Mouse (Mus musculus) WW6 (cell line): ENCODE data around the gene Slc29a1.
"Not testable (repeated sequence)": the region's sequence is repeated elsewhere in the genome, so short reads cannot be mapped to it uniquely, and the experiment has no call there.

Source experiments
- DNase-seq: peaks from one replicate; pipeline ENCODE4 v3.0.0-alpha.2; 2013; ENCODE audit warnings: low read depth, low spot score

Slc29a1 gene

DNA sequence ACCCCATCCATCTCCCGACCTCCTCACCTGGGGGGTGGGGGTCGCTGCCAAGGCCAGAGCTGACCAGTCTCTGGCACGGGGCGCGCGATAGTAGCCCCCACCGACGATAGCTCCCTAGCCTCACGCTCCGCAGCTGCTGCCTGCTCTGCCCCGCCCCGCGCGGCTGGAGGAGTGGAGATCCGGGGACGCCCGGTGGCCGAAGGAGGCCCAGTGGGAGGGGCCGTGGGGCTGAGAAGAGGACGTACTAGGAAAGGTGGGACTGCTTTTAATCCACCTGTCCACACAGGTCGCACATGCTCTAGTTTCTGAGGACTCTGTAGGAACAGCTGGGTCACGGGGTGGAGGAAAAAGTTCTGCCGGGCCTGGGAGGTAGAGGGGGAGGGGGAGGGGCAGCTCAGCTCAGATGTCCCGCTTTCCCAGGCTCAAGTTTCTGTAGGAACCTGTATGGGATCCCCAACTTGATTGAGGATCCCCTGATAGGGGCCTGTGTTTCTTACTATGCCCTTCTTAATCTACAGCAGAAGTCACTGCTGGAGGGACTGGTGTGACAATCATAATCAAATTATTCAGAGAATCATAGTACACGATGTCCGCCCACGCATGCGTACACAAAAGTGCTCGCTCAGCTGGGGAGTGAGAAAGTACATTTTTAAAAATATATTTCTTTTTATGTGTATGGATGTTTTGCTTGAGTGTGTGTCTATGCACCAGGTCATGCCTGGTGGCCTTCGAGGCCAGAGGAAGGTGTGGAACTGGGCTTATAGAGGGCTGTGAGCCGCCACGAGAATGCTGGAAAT, at the start of gene Slc29a1:
Gene Slc29a1, minus strand, starts transcription at position 161 of the 797 bp plus-strand sequence.
- DNase-seq: no peak

DNA sequence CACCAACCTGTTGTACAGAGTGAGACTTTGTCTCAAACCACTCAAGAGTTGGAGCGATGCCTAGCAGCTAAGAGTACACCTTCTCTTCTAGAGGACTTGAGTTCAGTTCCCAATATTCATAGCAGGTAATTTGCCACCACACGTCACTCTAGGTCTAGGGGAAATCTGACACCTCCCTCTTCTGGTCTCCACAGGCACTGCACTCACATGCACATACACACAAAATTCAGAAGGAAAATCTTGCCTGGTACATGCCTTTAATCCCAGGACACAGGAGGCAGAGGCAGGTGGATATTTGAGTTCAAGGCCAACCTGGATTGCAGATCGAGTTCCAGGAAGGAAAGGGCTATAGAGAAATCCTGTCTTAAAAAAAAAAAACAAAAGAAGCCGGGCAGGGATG, 44.8 kb upstream of the Slc29a1 start:
- no peak for DNase-seq

DNA sequence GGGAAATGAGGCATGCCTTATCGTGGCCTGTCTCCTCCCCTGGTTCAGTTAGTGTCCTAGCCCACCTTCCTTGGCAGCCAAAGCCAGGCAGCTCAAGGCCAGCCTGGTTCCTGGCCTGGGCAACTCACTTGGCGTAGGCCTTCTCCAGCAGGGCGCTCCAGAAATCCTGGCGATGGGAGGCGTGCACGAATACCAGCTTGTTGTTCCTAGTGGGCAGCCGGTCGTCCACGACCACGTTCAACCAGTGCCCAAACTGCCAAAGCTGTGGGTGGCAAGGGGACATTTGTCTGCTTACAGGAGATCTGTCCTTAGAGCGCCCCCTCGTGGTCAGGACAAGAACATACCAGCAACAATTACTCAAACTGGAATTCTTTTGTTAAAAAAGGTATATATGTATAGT, 43.3 kb upstream of the Slc29a1 start:
- DNase-seq: no peak

DNA sequence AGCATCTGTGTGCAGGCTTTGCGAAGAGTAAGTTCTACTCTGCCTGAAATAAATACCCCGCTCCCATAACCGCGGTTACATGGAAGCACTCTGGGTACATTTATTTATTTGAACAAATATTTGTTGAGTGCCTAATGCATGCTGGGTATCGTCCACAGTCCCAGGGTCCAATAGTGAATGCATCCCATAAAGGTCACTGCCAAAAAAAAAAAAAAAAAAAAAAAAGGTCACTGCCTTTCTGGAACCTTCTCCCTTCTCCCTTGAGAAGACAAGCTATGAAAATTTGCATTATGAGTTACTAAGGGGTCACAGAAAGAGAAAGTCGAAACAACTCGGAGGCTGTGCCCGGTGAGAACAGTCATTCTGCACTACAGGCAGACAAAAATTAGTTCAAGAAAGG, 42.6 kb upstream of the Slc29a1 start:
- DNase-seq: no peak

GRCm38 (mm10) chr17:45638596-45639295, 39.3 kb upstream of the Slc29a1 start:
- no peak for DNase-seq

DNA sequence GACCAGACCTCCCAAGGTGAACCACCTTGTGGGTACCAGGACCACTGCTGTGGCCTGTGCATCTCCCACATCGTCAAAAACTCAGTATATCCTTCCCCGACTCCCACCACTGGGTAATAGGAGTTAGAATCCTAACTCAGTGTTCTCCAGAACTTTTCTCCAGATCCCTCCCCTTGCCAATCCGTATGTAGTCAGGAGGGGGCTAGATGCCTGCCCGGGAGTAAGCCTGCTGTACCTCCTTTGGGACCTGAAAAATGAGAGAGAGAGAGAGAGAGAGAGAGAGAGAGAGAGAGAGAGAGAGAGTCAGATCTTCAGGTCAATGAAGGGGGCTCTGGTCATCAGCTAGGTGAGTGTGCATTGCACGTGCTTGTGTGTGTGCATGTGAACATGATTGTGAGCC, 34.6 kb upstream of the Slc29a1 start:
- DNase-seq: no peak

GRCm38 (mm10) chr17:45631940-45632339, 32.5 kb upstream of the Slc29a1 start:
- no peak for DNase-seq

- no peak for DNase-seq
Observed at GRCm38 (mm10) chr17:45630992-45631391, 31.6 kb upstream of the Slc29a1 start.

GRCm38 (mm10) chr17:45629861-45630694, 30.7 kb upstream of the Slc29a1 start:
- DNase-seq: no peak

DNA sequence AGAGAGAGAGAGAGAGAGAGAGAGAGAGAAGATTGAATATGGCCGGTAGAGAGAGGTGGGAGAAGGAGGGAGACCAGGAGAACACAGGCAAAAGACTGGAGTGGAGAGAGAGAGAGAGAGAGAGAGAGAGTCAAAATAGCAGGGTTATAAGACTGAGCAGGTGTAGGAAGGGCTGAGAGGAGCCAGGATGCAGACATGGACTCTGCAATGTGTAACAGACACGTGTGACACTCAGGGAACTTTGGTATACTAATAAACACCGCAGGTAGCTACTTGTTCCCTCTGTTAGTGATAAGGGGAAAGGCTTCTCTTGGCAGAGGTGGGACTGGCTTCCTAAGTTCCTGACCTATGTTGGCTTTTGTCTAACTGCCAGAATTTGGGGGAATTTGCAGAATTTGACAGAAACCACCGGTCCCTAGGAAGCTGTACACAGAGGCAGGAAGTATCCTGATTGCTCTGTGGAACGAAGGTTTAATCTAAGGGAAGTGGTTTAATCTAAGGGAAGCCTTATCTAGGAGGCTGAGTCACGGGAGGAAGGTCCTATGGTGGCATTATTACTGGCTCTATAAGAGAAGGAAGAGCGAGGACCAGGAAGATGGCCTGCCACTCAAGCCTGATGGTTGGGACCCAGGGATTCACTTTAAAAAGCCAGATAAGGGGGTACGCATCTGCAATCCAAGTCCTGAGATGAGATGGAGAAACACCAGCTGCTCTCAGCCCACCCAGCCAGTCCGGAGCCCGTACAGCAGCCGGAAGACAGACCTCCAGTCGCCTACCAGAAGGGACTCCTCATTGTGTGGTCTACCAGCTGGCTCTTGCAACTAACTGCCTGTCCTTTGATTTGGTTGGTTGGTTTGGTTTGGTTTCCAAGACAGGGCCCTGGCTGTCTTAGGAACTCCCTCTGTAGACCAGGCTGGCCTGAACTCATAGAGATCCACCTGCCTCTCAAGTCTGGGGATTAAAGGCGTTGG, 29.8 kb upstream of the Slc29a1 start:
- DNase-seq: no peak

- no peak for DNase-seq
Observed at GRCm38 (mm10) chr17:45628160-45628559, 28.8 kb upstream of the Slc29a1 start.

GRCm38 (mm10) chr17:45626577-45627134, 27.2 kb upstream of the Slc29a1 start:
- DNase-seq: peak; percentile 70

- not testable (repeated sequence) for DNase-seq
Observed at GRCm38 (mm10) chr17:45623425-45623824, 24.0 kb upstream of the Slc29a1 start.

DNA sequence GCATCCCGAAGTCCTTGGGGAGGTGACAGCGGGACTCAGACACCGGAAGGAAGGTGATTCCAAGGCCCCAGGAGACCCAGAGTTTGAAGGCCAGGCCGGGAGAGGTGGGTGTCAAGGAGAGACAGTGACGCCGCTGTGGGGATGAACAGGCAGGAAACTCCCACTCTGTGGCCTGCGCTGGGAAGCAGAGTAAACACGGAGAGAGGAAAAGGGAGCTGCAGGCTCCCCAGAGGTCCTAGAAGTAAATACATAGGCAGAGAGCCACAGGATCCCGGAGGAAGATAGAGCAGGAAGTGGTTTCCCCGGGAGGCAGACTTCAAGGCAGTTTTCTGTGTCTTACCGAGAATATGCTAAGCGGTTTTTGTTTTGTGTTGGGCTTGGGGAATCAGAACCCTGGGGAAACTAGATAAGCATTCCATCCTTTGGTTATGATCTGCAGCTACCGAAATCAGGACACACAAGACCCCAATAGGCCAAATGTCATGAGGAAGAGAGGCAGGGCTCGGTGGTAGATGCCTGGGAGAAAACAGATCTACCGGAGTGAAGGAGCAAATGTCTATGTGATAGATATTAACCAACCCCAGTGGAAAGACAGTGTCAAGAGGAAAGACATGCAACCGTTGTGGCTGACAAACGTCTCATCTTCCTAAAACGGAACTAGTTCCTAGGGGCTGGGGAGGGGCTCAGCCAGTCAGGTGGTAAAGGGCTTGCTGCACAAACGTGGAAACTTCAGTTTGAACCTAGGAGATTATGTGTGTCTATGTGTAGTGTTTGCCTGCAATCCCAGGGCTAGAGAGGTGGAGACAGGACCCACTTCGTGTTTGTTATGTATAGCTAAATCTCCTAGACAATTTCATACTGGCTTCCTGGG, 20.2 kb upstream of the Slc29a1 start:
- DNase-seq: no peak

- DNase-seq: no peak
Observed at GRCm38 (mm10) chr17:45618941-45619385, 19.6 kb upstream of the Slc29a1 start.

DNA sequence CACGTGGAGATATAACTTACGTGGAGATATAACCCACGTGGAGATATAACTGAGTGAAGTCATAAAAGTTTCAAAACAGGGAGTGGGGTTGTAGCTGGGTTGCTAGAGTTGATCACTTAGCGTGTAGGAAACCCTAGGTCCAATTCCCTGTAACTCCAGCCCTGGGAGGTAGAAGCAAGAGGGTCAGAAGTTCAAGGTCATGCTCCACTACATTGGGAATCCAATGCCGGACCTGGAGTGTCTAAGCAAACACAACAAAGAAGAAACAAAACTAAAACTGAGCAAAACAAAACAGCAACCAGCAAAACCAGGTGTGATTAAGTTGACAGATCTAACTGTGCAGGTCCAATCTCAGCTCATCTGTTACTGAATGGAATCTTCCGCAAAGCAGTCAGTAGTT, 18.2 kb upstream of the Slc29a1 start:
- no peak for DNase-seq

DNA sequence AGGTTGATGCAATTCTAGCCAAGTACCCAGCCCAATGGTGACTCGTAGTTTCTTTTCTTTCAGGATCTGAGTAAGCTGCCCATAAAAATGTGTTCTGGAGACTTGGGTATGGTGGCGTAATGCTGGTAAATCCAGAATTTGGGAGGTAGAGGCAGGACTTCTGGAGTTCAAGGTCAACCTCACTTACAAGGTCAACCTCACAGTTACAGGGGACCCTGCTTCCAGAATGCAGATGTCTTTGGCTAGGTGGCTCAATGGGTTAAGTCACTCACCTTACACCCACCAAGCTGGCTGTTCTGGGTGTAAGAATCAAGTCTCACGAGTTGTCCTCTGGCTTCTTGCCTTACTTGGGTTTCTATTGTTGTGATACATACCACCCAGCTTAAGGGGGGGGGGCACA, 17.3 kb upstream of the Slc29a1 start:
- no peak for DNase-seq

DNA sequence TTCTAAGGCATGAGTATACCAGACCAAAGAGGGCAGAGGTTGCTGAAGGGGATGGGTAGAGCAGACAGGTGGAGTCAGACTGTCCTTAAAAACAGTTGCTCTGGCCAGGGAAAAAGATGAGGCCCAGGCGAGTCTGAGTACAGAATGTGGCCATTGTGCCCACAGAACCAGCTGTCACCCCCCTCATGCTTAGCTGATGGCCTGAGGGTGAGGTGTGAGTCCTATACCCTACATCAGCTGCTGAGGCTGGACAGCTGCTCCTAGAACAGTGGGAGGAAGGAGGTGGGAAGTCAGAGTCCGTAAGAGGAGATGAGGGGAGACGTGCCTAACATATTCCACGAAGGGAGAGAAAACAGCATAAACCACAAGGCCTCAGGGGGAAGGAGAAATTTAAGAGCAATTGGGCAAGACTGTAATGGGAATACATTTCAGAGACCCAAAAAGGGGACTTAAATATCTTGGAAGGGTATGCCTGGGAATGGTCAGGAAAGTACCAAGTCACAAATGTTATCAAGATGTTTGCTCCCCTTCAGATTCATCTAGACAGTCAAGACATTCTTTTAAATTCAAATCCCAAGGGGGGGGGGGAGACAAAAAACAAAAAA, 16.7 kb upstream of the Slc29a1 start:
- no peak for DNase-seq

DNA sequence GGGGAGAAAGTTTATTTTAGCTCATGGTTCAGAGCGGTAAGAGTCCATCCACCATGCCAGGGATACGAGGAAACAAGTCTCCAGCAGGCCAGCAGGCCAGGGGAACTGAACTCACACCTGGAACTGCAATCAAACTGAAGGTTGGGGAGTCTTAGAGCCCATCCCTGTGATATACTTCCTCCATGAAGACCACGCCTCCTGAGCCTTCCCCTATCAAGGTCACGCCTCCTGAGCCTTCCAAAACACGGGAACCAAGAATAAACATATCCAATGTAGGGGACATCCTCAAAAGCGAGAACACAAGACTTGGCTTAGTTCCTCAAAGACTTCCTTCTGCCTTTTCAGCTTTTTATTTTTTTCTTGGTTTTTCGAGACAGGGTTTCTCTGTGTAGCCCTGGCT, 13.5 kb upstream of the Slc29a1 start:
- no peak for DNase-seq
